Mouse (Mus musculus) embryo, embryonic 10 days (tissue): ENCODE measurements at regions not wholly inside any gene's neighbourhood (a gene's known extent, or its start where the extent isn't known, plus 50 kb on each side); places are given as distances from the start of the nearest gene placed in this dataset.
A peak's percentile ranks its signal among the peaks of the same experiment; 100 is the strongest.

Source experiments
- DNase-seq: peaks from one replicate; pipeline ENCODE4 v3.0.0-alpha.2; 2015; ENCODE audit warnings: low spot score

GRCm38 (mm10) chr10:67731577-67731976, 180.9 kb downstream of the Zfp365 start:
- no peak for DNase-seq

DNA sequence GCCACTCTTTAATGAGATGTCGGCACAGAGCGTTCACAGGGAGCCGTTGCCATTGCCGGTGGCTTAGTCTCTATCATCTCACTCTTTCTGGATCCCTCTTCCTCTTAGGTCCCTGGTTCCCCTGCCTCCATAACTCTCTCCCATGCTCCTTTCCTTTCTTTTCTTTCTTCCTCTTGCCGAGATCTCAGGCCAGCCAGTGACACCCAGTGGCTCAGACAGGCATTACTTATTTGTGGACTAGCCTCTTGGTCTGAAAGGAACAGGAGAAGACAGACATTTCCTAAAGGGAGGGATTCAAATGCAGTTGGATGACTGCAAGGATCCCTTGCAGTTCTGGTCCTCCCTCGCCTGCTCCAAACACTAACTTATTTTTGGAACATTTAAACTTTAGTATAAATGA, 180.5 kb upstream of the Ado start:
- peak; percentile 73 for DNase-seq

GRCm38 (mm10) chr10:67727580-67727979, 178.8 kb upstream of the Ado start:
- DNase-seq = no peak

- no peak for DNase-seq
Observed at GRCm38 (mm10) chr10:67726796-67727195, 178.0 kb upstream of the Ado start.

DNA sequence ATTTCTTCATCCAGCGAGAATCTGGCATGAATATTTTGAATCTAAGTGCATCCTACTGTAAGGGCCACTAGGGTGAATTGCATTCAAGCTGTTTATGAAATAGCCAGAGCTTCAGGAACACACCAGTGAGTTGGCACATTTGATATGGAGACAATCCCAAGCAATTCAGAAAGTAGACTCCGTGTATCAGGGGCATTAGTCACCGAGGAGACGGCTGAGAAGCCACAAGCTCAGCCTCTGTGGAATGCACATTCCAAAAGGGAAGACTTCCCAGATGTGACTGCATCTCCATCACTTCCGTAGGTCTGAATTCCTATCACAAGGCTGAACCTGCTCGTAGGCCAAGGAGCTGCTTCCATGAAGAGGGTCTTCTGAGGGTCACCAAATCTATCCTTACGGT, 177.6 kb upstream of the Ado start:
- DNase-seq = no peak

GRCm38 (mm10) chr10:67721787-67722186, 173.0 kb upstream of the Ado start:
- DNase-seq = peak; percentile 77

GRCm38 (mm10) chr10:67717506-67717905, 168.8 kb upstream of the Ado start:
- no peak for DNase-seq

DNA sequence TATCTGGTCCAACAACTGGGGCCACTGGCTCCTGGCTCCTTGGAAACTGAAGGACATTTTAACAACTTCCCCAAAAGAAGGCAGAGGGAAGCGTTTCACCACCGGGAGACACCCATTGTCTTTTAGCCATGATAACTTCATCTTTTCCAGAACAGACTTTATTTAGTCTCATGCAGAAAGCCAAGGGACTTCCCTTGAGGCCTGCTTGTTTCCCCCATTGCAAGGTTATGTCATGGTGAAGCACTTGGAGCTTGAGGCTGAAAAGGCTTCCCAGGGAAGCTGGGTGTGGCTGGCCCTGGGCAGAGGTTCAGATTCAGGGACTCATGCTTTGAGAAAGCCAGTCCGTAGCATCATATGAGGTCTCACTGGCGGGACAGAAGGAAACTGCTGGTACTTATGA, 166.3 kb upstream of the Ado start:
- no peak for DNase-seq

- DNase-seq = no peak
Observed at GRCm38 (mm10) chr10:67713098-67713497, 164.3 kb upstream of the Ado start.

- DNase-seq = no peak
Observed at GRCm38 (mm10) chr10:67712665-67713064, 163.9 kb upstream of the Ado start.

DNA sequence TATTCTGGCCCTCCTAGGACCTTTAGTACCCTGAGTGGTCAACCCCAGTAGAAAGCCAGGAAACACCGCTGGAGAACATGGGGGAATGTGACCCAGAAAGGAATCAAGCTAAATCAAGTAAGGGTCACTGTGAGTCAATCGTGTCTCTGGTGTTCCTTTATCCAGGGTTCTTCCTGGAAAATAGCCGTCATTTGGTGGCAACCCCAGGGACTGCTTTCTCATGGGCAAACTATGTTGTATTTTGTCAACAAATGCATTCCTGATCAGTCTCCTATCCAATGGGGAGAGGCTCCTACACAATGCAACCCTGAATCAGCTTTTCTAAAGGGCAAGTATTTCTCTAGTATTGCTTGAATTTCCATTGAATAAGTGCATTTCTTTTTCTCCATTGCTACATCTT, 163.2 kb upstream of the Ado start:
- no peak for DNase-seq

GRCm38 (mm10) chr10:67706436-67706835, 157.7 kb upstream of the Ado start:
- DNase-seq = no peak

GRCm38 (mm10) chr10:67702783-67703455, 154.2 kb upstream of the Ado start:
- no peak for DNase-seq

GRCm38 (mm10) chr10:67697401-67698195, 148.8 kb upstream of the Ado start:
- DNase-seq = no peak

- DNase-seq = no peak
Observed at GRCm38 (mm10) chr10:67695891-67696853, 147.4 kb upstream of the Ado start.

GRCm38 (mm10) chr10:67694751-67695150, 146.0 kb upstream of the Ado start:
- DNase-seq = no peak

- DNase-seq = no peak
Observed at GRCm38 (mm10) chr10:67693586-67693985, 144.8 kb upstream of the Ado start.

- DNase-seq = no peak
Observed at GRCm38 (mm10) chr10:67689944-67690670, 141.4 kb upstream of the Ado start.

GRCm38 (mm10) chr10:67679382-67679781, 130.6 kb upstream of the Ado start:
- no peak for DNase-seq

- DNase-seq = no peak
Observed at GRCm38 (mm10) chr10:67673450-67673849, 124.7 kb upstream of the Ado start.

DNA sequence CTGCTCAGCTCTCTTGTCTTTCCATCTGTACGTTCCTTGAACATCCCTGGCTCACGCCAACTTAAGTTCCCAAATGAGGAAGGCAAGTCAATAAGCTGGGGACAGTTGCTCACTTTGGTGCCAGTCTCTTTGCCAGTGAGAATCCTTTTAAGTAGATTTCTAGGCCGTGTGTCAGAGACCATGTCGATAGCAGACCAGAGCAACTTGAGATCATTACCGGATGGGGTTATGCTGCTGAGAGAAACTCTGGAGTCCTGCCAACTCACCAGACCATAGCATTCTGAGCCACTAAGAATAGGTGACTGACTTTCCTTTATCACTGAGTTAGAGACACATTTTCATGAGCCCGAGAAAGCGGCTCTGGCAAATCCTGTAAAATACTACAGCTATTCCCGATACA, 123.5 kb upstream of the Ado start:
- DNase-seq = no peak

GRCm38 (mm10) chr10:67669066-67669465, 120.3 kb upstream of the Ado start:
- DNase-seq = no peak
